Mouse (Mus musculus): ENCODE results near the gene Colca2. TPM values are rescaled to one million over a fixed set of nuclear protein-coding genes. Genes with fewer than 3 reads are reported as not detected.

Colca2 gene
- polyA plus RNA-seq (2012; ENCODE audit: low replicate concordance): not detected in 2 replicates

DNA sequence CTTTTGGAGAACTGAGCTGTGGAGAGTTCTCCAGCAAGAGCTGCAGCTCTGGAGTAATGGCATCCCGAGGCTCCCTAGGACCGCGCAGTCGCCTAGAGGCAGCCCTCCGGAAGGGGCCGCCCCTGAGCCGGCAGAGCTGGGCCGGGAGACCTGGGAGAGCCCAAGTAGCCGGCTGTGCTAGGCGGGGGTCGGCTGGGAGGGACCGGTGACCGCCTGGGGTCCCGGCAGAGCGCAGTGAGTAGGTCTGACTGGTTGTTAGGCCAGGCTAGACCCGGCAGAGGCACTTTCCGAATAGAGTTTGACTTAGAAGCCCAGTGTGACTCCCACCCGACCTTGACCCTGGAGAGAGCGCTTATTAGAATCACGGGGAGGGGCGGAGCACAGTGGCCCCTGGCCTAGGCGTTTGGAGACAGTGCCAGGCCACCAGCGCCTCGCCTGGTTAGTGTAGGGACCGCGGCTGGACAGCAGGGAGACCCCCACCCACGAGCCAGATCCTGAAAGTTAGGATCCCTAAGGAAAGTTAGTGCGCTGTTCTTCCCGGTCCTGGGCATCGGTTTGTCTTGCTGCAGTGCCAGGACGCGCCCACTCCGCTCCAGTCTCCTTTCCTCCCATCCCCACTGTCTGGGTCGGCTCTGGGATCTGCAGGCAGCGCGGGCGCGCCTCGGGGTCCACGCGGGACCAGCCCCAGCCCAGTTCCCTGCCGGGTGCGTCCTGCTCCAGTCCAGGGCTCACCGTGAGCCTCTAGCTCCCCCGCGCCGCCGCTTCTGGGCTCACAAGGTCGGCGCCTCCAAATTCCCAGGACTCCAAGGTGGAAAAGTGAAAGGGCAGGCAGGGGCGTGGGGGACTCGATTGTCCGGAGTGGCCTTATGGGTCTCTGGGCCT is at the start of gene Colca2:
TSS of gene Colca2 (minus strand) at position 70 of the 882 bp plus-strand sequence.

Other genes with a start within 250 kb of the Colca2 start
- gene Btg4, start 217.7 kb downstream of the Colca2 start, polyA plus RNA-seq (2012; ENCODE audit: low replicate concordance): not detected in 2 replicates
- not detected in 2 replicates for gene Layn, start 201.5 kb downstream of the Colca2 start, polyA plus RNA-seq (2012; ENCODE audit: low replicate concordance)
- not detected in 2 replicates for gene 4833427G06Rik, start 176.5 kb downstream of the Colca2 start, polyA plus RNA-seq (2012; ENCODE audit: low replicate concordance)
- not detected in 2 replicates for gene Gm32742, start 113.1 kb downstream of the Colca2 start, polyA plus RNA-seq (2012; ENCODE audit: low replicate concordance)
- 232 and 397 TPM in 2 replicates for gene Pou2af1, start 64.9 kb downstream of the Colca2 start, polyA plus RNA-seq (2012; ENCODE audit: low replicate concordance)
- gene 1810046K07Rik, start 50.3 kb upstream of the Colca2 start, polyA plus RNA-seq (2012; ENCODE audit: low replicate concordance): 0.97 and 1.7 TPM in 2 replicates